Mouse (Mus musculus): ENCODE measurements around the gene Borcs5. TPM values are rescaled to one million over a fixed set of nuclear protein-coding genes. Genes with fewer than 3 reads are reported as not detected.

Borcs5 gene
- total and polyA plus RNA-seq, 3 experiments: 10.2 to 16.4 (median 10.4) TPM

DNA sequence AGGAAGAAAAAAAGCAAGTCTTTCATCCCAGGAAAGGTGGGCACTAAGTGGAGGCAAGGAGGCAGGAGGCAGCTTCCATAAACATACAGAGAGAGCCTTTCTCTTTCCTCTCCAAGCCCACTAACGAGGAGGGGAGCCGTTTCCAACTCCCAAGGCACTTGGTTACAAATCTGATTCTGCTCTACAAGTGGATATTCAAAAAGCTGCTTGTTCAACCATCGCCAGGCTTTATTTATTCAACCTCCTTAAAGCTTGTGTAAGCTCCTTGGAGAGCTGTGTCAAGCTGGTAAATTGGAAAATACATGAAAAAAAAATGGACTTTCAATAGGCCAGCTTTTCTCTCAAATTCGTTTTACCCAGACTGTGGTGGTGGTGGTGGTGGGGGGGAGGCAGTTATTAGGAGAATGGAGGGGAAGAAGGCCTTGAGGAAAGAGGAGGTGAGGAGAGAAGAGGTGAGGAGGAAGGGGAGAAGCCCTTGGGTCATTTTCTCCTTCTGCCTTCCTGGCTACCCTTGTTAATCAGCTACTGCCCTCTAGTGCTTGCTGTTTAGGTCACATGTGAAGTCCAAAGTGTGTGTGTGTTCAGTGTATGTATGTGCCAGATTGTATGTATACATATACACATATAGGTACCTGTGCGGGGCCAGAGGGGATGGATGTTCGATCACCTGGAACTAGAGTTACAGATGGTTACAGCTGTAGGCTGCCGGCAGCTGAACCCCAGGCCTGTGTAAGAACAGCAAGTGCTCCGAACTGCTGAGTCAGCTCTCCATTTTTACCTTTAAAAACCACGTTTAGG, 32.2 kb upstream of the Borcs5 start:
- TF ChIP-seq CTCF (conservative IDR thresholded peaks at IDR 0.05 in 1 of 2, IDR thresholded peaks at IDR 0.05 in 1 of 2; ENCODE audit: low read depth in 2 of 2, low read length in 2 of 2) (peak; percentile 42 to 87; a peak in 3 of 4 replicates), MEF2A (IDR thresholded peaks at IDR 0.05; ENCODE audit: borderline replicate concordance, low read depth, low read length) (no peak), ZKSCAN1 (IDR thresholded peaks at IDR 0.05; ENCODE audit: borderline replicate concordance, low read depth, low read length) (no peak), MYC (IDR thresholded peaks at IDR 0.05; ENCODE audit: low read depth, low read length) (peak; percentile 67; the same call in 1 of the 2 replicates), SMC3 (IDR thresholded peaks at IDR 0.05; ENCODE audit: low read depth, low read length) (peak; percentile 80), EP300 (IDR thresholded peaks at IDR 0.05; ENCODE audit: low read length) (no peak), TBP (conservative IDR thresholded peaks at IDR 0.05; ENCODE audit: low read depth, low read length) (0 out of 2 replicates have a peak, but pooled peaks have one; percentile 16), ZC3H11A (IDR thresholded peaks at IDR 0.05; ENCODE audit: low read depth, low read length) (peak; percentile 28; the same call in 1 of the 2 replicates), MAFK (IDR thresholded peaks at IDR 0.05; ENCODE audit: insufficient replicate concordance, low read length) (peak; percentile 96), MAX (IDR thresholded peaks at IDR 0.05; ENCODE audit: low read length) (0 out of 2 replicates have a peak, but pooled peaks have one; percentile 44), RAD21 (IDR thresholded peaks at IDR 0.05; ENCODE audit: low read depth, low read length) (peak; percentile 88), USF1 (IDR thresholded peaks at IDR 0.05; ENCODE audit: low read depth, low read length) (peak; percentile 33)
- no peaks in the 10 kb centered on the region for H3K27me3 ChIP-seq (replicated peaks)
- peak; percentile 61 for DNase-seq (ENCODE audit: extremely low read depth)
- H3K4me3 ChIP-seq (replicated peaks in 1 of 3; ENCODE audit: low read depth in 2 of 3, low read length in 2 of 3, poor library complexity in 1 of 3): no peak overlapping the region
- peaks cover 0 to 17% of the 10 kb centered on the region in 2 experiments; a peak in 3 of 4 replicates for H3K4me1 ChIP-seq (ENCODE audit: control insufficient read depth in 1 of 2, insufficient read depth in 2 of 2)
- no peaks in the 10 kb centered on the region for H3K36me3 ChIP-seq (replicated peaks in 1 of 2; ENCODE audit: control insufficient read depth in 1 of 2, insufficient read depth in 1 of 2, low read length in 1 of 2)
- H3K27ac ChIP-seq (ENCODE audit: insufficient read depth, low read depth): no peak overlapping the region
- dilution Hi-C loops (cut with MboI; ENCODE audit: extremely low pct_ligation_motif_present, extremely low pct_unique_long_range_greater_than_20kb, low sequenced_read_pairs): no loop called here
- H3K4me2 ChIP-seq (ENCODE audit: insufficient read depth, low read depth, poor library complexity, severe bottlenecking): no peak overlapping the region; the same call in 1 of the 2 replicates
- in situ Hi-C loops (cut with MboI; ENCODE audit: low pct_ligation_motif_present, low pct_unique_long_range_greater_than_20kb, low sequenced_read_pairs): loop anchor here (25.0 kb wide), 1 partner anchor 645 kb away; no protein-coding TSS in a partner anchor
- H3K9ac ChIP-seq (ENCODE audit: insufficient read depth, low read depth): no peak overlapping the region
- no peaks in the 10 kb centered on the region for H3K9me3 ChIP-seq (replicated peaks; ENCODE audit: low read length)
- H3K79me2 ChIP-seq (replicated peaks; ENCODE audit: control insufficient read depth, extremely low read depth, insufficient read depth, poor library complexity, severe bottlenecking): no peaks in the 10 kb centered on the region

- dilution Hi-C loops (cut with MboI; ENCODE audit: extremely low pct_ligation_motif_present, extremely low pct_unique_long_range_greater_than_20kb, low sequenced_read_pairs) (no loop called here), in situ Hi-C loops (cut with MboI; ENCODE audit: low pct_ligation_motif_present, low pct_unique_long_range_greater_than_20kb, low sequenced_read_pairs) (loop anchor here (25.0 kb wide), 1 partner anchor 648 kb away; no protein-coding TSS in a partner anchor)
- no peaks in the 10 kb centered on the region for H3K9me3 ChIP-seq (replicated peaks; ENCODE audit: low read length)
- H3K27ac ChIP-seq (ENCODE audit: insufficient read depth, low read depth): no peak overlapping the region
- DNase-seq (ENCODE audit: extremely low read depth): no peak
- H3K27me3 ChIP-seq (replicated peaks): no peaks in the 10 kb centered on the region
- no peak for TF ChIP-seq SIN3A (IDR thresholded peaks at IDR 0.05; ENCODE audit: low read length)
- no peak for TF ChIP-seq CTCF (conservative IDR thresholded peaks at IDR 0.05 in 1 of 2, IDR thresholded peaks at IDR 0.05 in 1 of 2; ENCODE audit: low read depth in 2 of 2, low read length in 2 of 2)
- no peak for TF ChIP-seq BHLHE40 (IDR thresholded peaks at IDR 0.05; ENCODE audit: low read depth, low read length)
- TF ChIP-seq ZMIZ1 (IDR thresholded peaks at IDR 0.05; ENCODE audit: low read depth, low read length): no peak
- TF ChIP-seq MAFK (IDR thresholded peaks at IDR 0.05; ENCODE audit: insufficient replicate concordance, low read length): no peak
- no peak for TF ChIP-seq TBP (conservative IDR thresholded peaks at IDR 0.05; ENCODE audit: low read depth, low read length)
- no peak for TF ChIP-seq POLR2A (IDR thresholded peaks at IDR 0.05; ENCODE audit: low read depth, low read length)
- no peak for TF ChIP-seq MAZ (IDR thresholded peaks at IDR 0.05; ENCODE audit: low read depth, low read length)
- TF ChIP-seq MAX (IDR thresholded peaks at IDR 0.05; ENCODE audit: low read length): no peak
- TF ChIP-seq CHD2 (IDR thresholded peaks at IDR 0.05; ENCODE audit: low read length): no peak
- no peak for TF ChIP-seq ELF1 (IDR thresholded peaks at IDR 0.05; ENCODE audit: low read depth, low read length)
- TF ChIP-seq GABPA (IDR thresholded peaks at IDR 0.05; ENCODE audit: insufficient replicate concordance, low read depth, low read length): no peak
- no peak for TF ChIP-seq RAD21 (IDR thresholded peaks at IDR 0.05; ENCODE audit: low read depth, low read length)
- TF ChIP-seq USF2 (conservative IDR thresholded peaks at IDR 0.05; ENCODE audit: low read depth, low read length): no peak
- no peak for TF ChIP-seq E2F4 (IDR thresholded peaks at IDR 0.05; ENCODE audit: insufficient replicate concordance, low read depth, low read length)
- no peak for TF ChIP-seq JUND (conservative IDR thresholded peaks at IDR 0.05; ENCODE audit: low read depth, low read length)
- no peak for TF ChIP-seq MEF2A (IDR thresholded peaks at IDR 0.05; ENCODE audit: borderline replicate concordance, low read depth, low read length)
- no peak for TF ChIP-seq MYC (IDR thresholded peaks at IDR 0.05; ENCODE audit: low read depth, low read length)
- TF ChIP-seq ZKSCAN1 (IDR thresholded peaks at IDR 0.05; ENCODE audit: borderline replicate concordance, low read depth, low read length): no peak
- no peak for TF ChIP-seq ETS1 (conservative IDR thresholded peaks at IDR 0.05; ENCODE audit: low read depth, low read length)
- no peak overlapping the region for H3K4me2 ChIP-seq (ENCODE audit: insufficient read depth, low read depth, poor library complexity, severe bottlenecking)
- H3K4me3 ChIP-seq (replicated peaks in 1 of 3; ENCODE audit: low read depth in 2 of 3, low read length in 2 of 3, poor library complexity in 1 of 3): no peak overlapping the region
- H3K4me1 ChIP-seq (ENCODE audit: control insufficient read depth in 1 of 2, insufficient read depth in 2 of 2): peaks cover 0 to 17% of the 10 kb centered on the region in 2 experiments; a peak in 3 of 4 replicates
- H3K79me2 ChIP-seq (replicated peaks; ENCODE audit: control insufficient read depth, extremely low read depth, insufficient read depth, poor library complexity, severe bottlenecking): no peaks in the 10 kb centered on the region
- no peaks in the 10 kb centered on the region for H3K36me3 ChIP-seq (replicated peaks in 1 of 2; ENCODE audit: control insufficient read depth in 1 of 2, insufficient read depth in 1 of 2, low read length in 1 of 2)
- H3K9ac ChIP-seq (ENCODE audit: insufficient read depth, low read depth): no peak overlapping the region
These were observed 28.9 kb upstream of the Borcs5 start for GRCm38 (mm10) chr6:134610380-134610779.
